Mouse (Mus musculus) CH12.LX (cell line): ENCODE measurements at regions not wholly inside any gene's neighbourhood (a gene's known extent, or its start where the extent isn't known, plus 50 kb on each side); places are given as distances from the start of the nearest gene placed in this dataset.

Experiments
- DNase-seq: peaks from one replicate; pipeline ENCODE4 v3.0.0-alpha.2; 2013; ENCODE audit errors: extremely low read depth
- H3K27ac ChIP-seq: 2 replicates; pipeline ENCODE4 v1.5.1; 2012; ENCODE audit warnings: low read depth, mild to moderate bottlenecking, control low read depth, moderate library complexity; ENCODE audit not compliant: insufficient read depth
- H3K27me3 ChIP-seq: replicated peaks from 2 replicates; pipeline ENCODE3; 2012; ENCODE audit warnings: inconsistent platforms
- H3K36me3 ChIP-seq, 2 experiments: replicated peaks in 1 of 2; 2 replicates each; pipeline versions ENCODE3 to v1.6.1; 2012; ENCODE audit warnings: inconsistent platforms in 1 of 2, low read length in 1 of 2, mild to moderate bottlenecking in 1 of 2, mixed read lengths in 1 of 2, moderate library complexity in 1 of 2; ENCODE audit not compliant: control insufficient read depth in 1 of 2, insufficient read depth in 1 of 2
- H3K4me1 ChIP-seq, 2 experiments: 2 replicates each; pipeline ENCODE4 v1.6.1; 2012; ENCODE audit warnings: inconsistent platforms in 1 of 2, moderate library complexity in 1 of 2; ENCODE audit not compliant: insufficient read depth in 2 of 2, control insufficient read depth in 1 of 2
- H3K4me2 ChIP-seq: 2 replicates; pipeline ENCODE4 v1.6.1; 2012; ENCODE audit warnings: low read depth, mild to moderate bottlenecking, control low read depth; ENCODE audit not compliant: poor library complexity, insufficient read depth, severe bottlenecking
- H3K4me3 ChIP-seq, 3 experiments: fragments of 150-350 bp in 1 of 3; sonication (generic) in 1 of 3; replicated peaks in 1 of 3; 2 replicates each; pipeline versions ENCODE3 to v1.5.1; 2011 to 2012; ENCODE audit warnings: low read depth in 2 of 3, low read length in 2 of 3, mild to moderate bottlenecking in 2 of 3, moderate library complexity in 2 of 3, control low read depth in 1 of 3, improper control_type of control experiment in 1 of 3, inconsistent platforms in 1 of 3, mixed read lengths in 1 of 3; ENCODE audit not compliant: poor library complexity in 1 of 3
- H3K79me2 ChIP-seq: replicated peaks from 2 replicates; pipeline ENCODE4 v1.6.1; 2012; ENCODE audit warnings: mild to moderate bottlenecking, moderate library complexity; ENCODE audit not compliant: control insufficient read depth, poor library complexity, insufficient read depth, severe bottlenecking; ENCODE audit errors: extremely low read depth
- H3K9ac ChIP-seq: 2 replicates; pipeline ENCODE4 v1.6.1; 2012; ENCODE audit warnings: low read depth, mild to moderate bottlenecking, control low read depth, moderate library complexity; ENCODE audit not compliant: insufficient read depth
- H3K9me3 ChIP-seq: replicated peaks from 2 replicates; pipeline ENCODE3; 2012; ENCODE audit warnings: low read length, inconsistent platforms, mixed read lengths
- CHD1 ChIP-seq: IDR thresholded peaks from 2 replicates; pipeline ENCODE4 v1.6.1; 2012; ENCODE audit warnings: low read depth, low read length, improper control_type of control experiment, inconsistent platforms
- E2F4 ChIP-seq: IDR thresholded peaks from 2 replicates; pipeline ENCODE4 v1.6.1; 2011; ENCODE audit warnings: low read depth, low read length, improper control_type of control experiment; ENCODE audit not compliant: insufficient replicate concordance
- ELF1 ChIP-seq: IDR thresholded peaks from 2 replicates; pipeline ENCODE4 v1.6.1; 2014; ENCODE audit warnings: low read depth, mild to moderate bottlenecking, inconsistent platforms, low read length, improper control_type of control experiment
- ETS1 ChIP-seq: conservative IDR thresholded peaks from 2 replicates; pipeline ENCODE4 v1.6.1; 2012; ENCODE audit warnings: low read depth, mild to moderate bottlenecking, inconsistent platforms, low read length, improper control_type of control experiment, moderate library complexity
- GABPA ChIP-seq: IDR thresholded peaks from 2 replicates; pipeline ENCODE4 v1.6.1; 2012; ENCODE audit warnings: low read depth, low read length, improper control_type of control experiment, inconsistent platforms; ENCODE audit not compliant: insufficient replicate concordance
- HCFC1 ChIP-seq: IDR thresholded peaks from 2 replicates; pipeline ENCODE4 v1.6.1; 2012; ENCODE audit warnings: low read depth, mild to moderate bottlenecking, inconsistent platforms, low read length, improper control_type of control experiment
- JUND ChIP-seq: conservative IDR thresholded peaks from 2 replicates; pipeline ENCODE4 v1.6.1; 2011; ENCODE audit warnings: low read depth, low read length, improper control_type of control experiment
- MAFK ChIP-seq: IDR thresholded peaks from 2 replicates; pipeline ENCODE4 v1.6.1; 2011; ENCODE audit warnings: low read length, improper control_type of control experiment; ENCODE audit not compliant: insufficient replicate concordance
- MAZ ChIP-seq: IDR thresholded peaks from 2 replicates; pipeline ENCODE4 v1.6.1; 2012; ENCODE audit warnings: low read depth, mild to moderate bottlenecking, inconsistent platforms, low read length, improper control_type of control experiment, moderate library complexity
- MEF2A ChIP-seq: IDR thresholded peaks from 2 replicates; pipeline ENCODE4 v1.6.1; 2014; ENCODE audit warnings: low read depth, mild to moderate bottlenecking, inconsistent platforms, low read length, improper control_type of control experiment, borderline replicate concordance
- MXI1 ChIP-seq: IDR thresholded peaks from 2 replicates; pipeline ENCODE4 v1.6.1; 2011; ENCODE audit warnings: mild to moderate bottlenecking, low read depth, low read length, improper control_type of control experiment
- NELFE ChIP-seq: IDR thresholded peaks from 2 replicates; pipeline ENCODE4 v1.6.1; 2011; ENCODE audit warnings: low read depth, low read length, improper control_type of control experiment
- PAX5 ChIP-seq: IDR thresholded peaks from 2 replicates; pipeline ENCODE4 v1.6.1; 2012; ENCODE audit warnings: low read length, inconsistent platforms, mixed read lengths
- RAD21 ChIP-seq: IDR thresholded peaks from 2 replicates; pipeline ENCODE4 v1.6.1; 2011; ENCODE audit warnings: low read depth, mild to moderate bottlenecking, low read length, improper control_type of control experiment, moderate library complexity
- RCOR1 ChIP-seq: conservative IDR thresholded peaks from 2 replicates; pipeline ENCODE4 v1.6.1; 2012; ENCODE audit warnings: low read depth, mild to moderate bottlenecking, inconsistent platforms, low read length, improper control_type of control experiment
- SIN3A ChIP-seq: IDR thresholded peaks from 2 replicates; pipeline ENCODE4 v1.6.1; 2012; ENCODE audit warnings: low read length, improper control_type of control experiment, inconsistent platforms
- SMC3 ChIP-seq: IDR thresholded peaks from 2 replicates; pipeline ENCODE4 v1.6.1; 2011; ENCODE audit warnings: low read depth, low read length, improper control_type of control experiment
- TCF12 ChIP-seq: IDR thresholded peaks from 2 replicates; pipeline ENCODE4 v1.6.1; 2014; ENCODE audit warnings: low read depth, mild to moderate bottlenecking, inconsistent platforms, low read length, improper control_type of control experiment
- UBTF ChIP-seq: IDR thresholded peaks from 2 replicates; pipeline ENCODE4 v1.6.1; 2012; ENCODE audit warnings: low read depth, mild to moderate bottlenecking, inconsistent platforms, low read length, improper control_type of control experiment, moderate library complexity
- ZC3H11A ChIP-seq: IDR thresholded peaks from 2 replicates; pipeline ENCODE4 v1.6.1; 2012; ENCODE audit warnings: low read depth, mild to moderate bottlenecking, inconsistent platforms, low read length, improper control_type of control experiment
- ZMIZ1 ChIP-seq: IDR thresholded peaks from 2 replicates; pipeline ENCODE4 v1.6.1; 2012; ENCODE audit warnings: low read depth, mild to moderate bottlenecking, inconsistent platforms, low read length, improper control_type of control experiment
- dilution Hi-C: fragments of 300-500 bp; cut with MboI; formaldehyde crosslinking; loops from 2 replicates; pipeline ENCODE4 v1.14.3; 2020; ENCODE audit warnings: low sequenced_read_pairs; ENCODE audit not compliant: extremely low pct_unique_long_range_greater_than_20kb, extremely low pct_ligation_motif_present
- in situ Hi-C: fragments of 300-500 bp; cut with MboI; formaldehyde crosslinking; loops from 3 replicates; pipeline ENCODE4 v1.14.3; 2019; ENCODE audit warnings: low sequenced_read_pairs, low pct_ligation_motif_present, low pct_unique_long_range_greater_than_20kb, mixed read lengths

DNA sequence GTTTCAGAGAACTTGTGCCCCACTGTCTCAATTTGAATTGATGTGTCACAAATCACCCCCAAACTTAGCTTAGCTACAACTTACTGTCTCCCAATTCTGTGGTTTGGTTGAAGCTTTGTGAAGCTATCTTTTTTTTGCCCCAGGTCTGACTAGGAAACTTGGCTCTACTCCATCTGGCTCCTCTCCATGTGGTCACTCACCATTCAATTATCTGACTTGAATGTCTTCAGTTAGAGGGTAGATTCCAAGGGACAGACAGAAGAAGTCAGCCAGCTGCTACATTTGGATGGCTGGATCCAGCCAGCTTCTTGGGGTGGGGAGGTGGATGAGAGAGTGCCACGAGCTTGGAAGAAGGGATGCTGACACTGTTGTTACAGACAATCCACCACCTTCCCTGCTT is 163.0 kb downstream of the Osr1 start:
- no peaks in the 10 kb centered on the region for H3K27me3 ChIP-seq
- H3K4me2 ChIP-seq = no peak overlapping the region
- dilution Hi-C loops = no loop called here

DNA sequence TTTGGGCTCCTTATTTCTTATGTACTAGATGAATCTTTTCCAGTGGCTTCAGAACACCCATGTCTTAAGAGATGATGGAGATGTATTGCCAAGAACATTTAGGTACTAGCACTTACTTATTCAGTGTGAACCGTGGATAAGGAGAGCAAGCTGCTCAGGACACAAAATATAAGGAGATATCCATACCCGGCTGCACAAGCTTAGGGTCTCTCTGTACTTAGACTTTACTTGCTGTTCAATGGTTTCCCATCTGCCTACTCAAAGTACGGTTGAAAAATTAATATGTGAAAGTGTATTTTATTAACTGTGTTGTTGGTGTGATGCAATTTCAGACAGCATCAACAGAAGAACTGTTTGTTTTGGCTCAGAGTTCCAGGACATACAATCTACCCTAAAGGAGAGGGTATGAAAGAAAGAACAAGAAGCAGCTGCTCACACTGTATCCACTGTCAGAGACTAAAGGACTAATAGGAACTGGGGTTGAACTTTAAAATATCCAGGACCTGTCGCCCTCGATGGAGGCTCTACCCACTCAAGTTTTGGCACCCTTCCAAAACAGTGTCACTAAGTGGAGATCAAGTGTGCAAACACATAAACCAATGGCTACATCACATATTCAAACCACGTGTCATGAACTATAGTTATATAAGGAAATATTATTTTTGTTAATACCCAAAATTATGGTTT is 174.9 kb downstream of the Osr1 start:
- H3K4me3 ChIP-seq = no peak overlapping the region
- no peaks in the 10 kb centered on the region for H3K9me3 ChIP-seq
- H3K27ac ChIP-seq = no peak overlapping the region
- in situ Hi-C loops = no loop called here
- H3K79me2 ChIP-seq = no peaks in the 10 kb centered on the region
- H3K27me3 ChIP-seq = no peaks in the 10 kb centered on the region
- no peak overlapping the region for H3K9ac ChIP-seq
- no peak overlapping the region for H3K4me2 ChIP-seq
- H3K4me1 ChIP-seq = no peaks in the 10 kb centered on the region
- TF ChIP-seq E2F4 (no peak), MAFK (no peak), MEF2A (no peak), RCOR1 (no peak), ELF1 (no peak), TCF12 (no peak), SIN3A (no peak), MAZ (no peak), ZC3H11A (no peak), JUND (no peak)
- TF ChIP-seq, all 38 proteins: peak for 0
- dilution Hi-C loops = no loop called here
- H3K36me3 ChIP-seq = no peaks in the 10 kb centered on the region
- no peak for DNase-seq

More for the DNA sequence above, 163.0 kb downstream of the Osr1 start:
- no peaks in the 10 kb centered on the region for H3K4me1 ChIP-seq
- TF ChIP-seq JUND (no peak), CHD1 (no peak), RAD21 (no peak), TCF12 (no peak), SMC3 (no peak), RCOR1 (no peak), HCFC1 (no peak), MXI1 (no peak), ETS1 (no peak), UBTF (no peak), NELFE (no peak), ZMIZ1 (no peak), PAX5 (no peak), GABPA (no peak)
- in situ Hi-C loops = no loop called here
- H3K79me2 ChIP-seq = no peaks in the 10 kb centered on the region
- no peak overlapping the region for H3K27ac ChIP-seq
- H3K9me3 ChIP-seq = no peaks in the 10 kb centered on the region
- no peak overlapping the region for H3K9ac ChIP-seq
- DNase-seq = no peak
- no peak overlapping the region for H3K4me3 ChIP-seq
- no peaks in the 10 kb centered on the region for H3K36me3 ChIP-seq
